Mouse (Mus musculus) embryonic facial prominence, embryonic 12.5 days (tissue): ENCODE results near the gene Aamdc. TPM values are rescaled to one million over a fixed set of nuclear protein-coding genes. Genes with fewer than 3 reads are reported as not detected.
A peak's percentile ranks its signal among the peaks of the same experiment; 100 is the strongest.

ENCODE experiments used
- ATAC-seq: fragments of 200-750 bp; cut with Nextera tagmentation; 2 replicates; pipeline ENCODE4 v1.8.0; 2017; ENCODE audit not compliant: insufficient number of reproducible peaks, insufficient read depth, low FRiP score, low TSS enrichment
- H3K27ac ChIP-seq: fragments of 300-500 bp; sonication (generic); 2 replicates; pipeline ENCODE4 v1.5.1; 2016; ENCODE audit warnings: mild to moderate bottlenecking
- H3K27me3 ChIP-seq: fragments of 300-500 bp; sonication (generic); 2 replicates; pipeline ENCODE4 v1.6.1; 2016; ENCODE audit warnings: mild to moderate bottlenecking, moderate library complexity
- H3K36me3 ChIP-seq: fragments of 300-500 bp; sonication (generic); 2 replicates; pipeline ENCODE4 v1.6.1; 2016; ENCODE audit warnings: mild to moderate bottlenecking
- H3K4me1 ChIP-seq: fragments of 300-500 bp; sonication (generic); 2 replicates; pipeline ENCODE4 v1.6.1; 2016
- H3K4me2 ChIP-seq: fragments of 300-500 bp; sonication (generic); replicated peaks from 2 replicates; pipeline ENCODE4 v1.6.1; 2016; ENCODE audit warnings: mild to moderate bottlenecking, moderate library complexity
- H3K4me3 ChIP-seq: fragments of 300-500 bp; sonication (generic); 2 replicates; pipeline ENCODE4 v1.5.1; 2016; ENCODE audit warnings: mild to moderate bottlenecking
- H3K9ac ChIP-seq: fragments of 300-500 bp; sonication (generic); 2 replicates; pipeline ENCODE4 v1.6.1; 2016; ENCODE audit warnings: mild to moderate bottlenecking, moderate library complexity
- H3K9me3 ChIP-seq: fragments of 300-500 bp; sonication (generic); 2 replicates; pipeline ENCODE4 v1.6.1; 2016; ENCODE audit warnings: mild to moderate bottlenecking, moderate library complexity
- WGBS: fragments of 180-500 bp; shearing (Covaris S2); methylation state at CpG from one replicate; pipeline ENCODE4 v1.1.7; 2016; 5-methylcytosine and 5-hydroxymethylcytosine counted together
- polyA plus RNA-seq: library from polyadenylated mRNA; unstranded; fragments of >200 nt; fragmentation: Nextera tagmentation; extraction: Ambion mirVana; gene quantifications from 2 replicates; pipeline ENCODE4 v1.2.1, GENCODE M21; 2016

Aamdc gene
- 54.7 and 59.5 TPM in 2 replicates for polyA plus RNA-seq

DNA sequence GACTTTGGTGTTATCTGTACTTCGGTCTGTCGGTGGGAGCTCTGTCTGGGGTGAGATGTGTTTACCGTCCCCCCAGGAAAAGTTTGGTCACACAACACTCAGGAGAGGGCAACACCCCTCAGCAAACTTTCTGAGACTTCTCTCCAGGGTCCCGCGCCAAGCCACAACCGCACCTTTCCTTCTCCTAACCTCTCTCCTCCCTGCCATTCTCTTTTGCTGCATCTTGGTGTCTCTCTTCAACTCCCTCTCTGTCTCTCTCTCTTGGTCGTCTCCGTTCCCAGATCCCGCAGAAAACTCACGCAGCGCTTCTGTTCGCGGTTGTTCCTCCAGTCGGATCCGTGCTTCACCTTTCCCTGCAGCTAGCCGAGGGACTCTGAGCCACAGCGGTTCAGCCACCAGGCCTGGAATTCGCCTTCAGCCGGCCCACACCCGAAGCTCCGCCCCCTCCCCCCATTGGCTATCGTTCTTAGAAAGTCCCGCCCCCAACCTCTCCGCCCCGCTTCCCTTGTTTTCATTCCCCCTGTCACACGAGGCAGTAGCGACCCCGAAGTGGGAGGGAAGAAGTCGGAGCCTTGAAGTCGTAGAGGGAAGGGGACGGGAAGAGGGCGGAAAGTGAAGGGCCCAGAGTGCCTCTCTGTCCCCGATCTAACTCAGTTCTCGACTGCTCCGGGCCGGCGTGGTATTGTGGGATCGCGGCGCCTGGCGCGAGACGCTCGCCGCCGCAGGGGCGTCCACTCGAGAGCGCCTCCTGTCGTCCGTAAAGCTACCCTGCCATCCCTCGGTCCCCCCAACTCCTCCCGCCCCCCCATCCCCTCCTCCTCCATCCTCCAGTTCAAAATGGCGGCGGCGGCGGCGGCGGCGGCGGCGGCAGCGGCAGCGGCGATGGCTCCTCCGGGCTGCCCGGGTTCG, at the start of gene Aamdc, which contains the start of gene Rsf1:
Aamdc (minus strand) TSS at position 431 of the 909 bp plus-strand sequence.
Rsf1 (plus strand) TSS at position 823 of the 909 bp plus-strand sequence.
- Histone ChIP-seq H3K4me2 (peak within 1 kb of the TSS; percentile 82), H3K9me3 (no peaks in the 10 kb centered on the region), H3K4me3 (peak within 1 kb of the TSS; percentile 63), H3K36me3 (peaks cover under 1% of the 10 kb centered on the region; the same call in 1 of the 2 replicates), H3K9ac (peak within 1 kb of the TSS; percentile 94), H3K27ac (peak within 1 kb of the TSS; percentile 94), H3K27me3 (no peaks in the 10 kb centered on the region), H3K4me1 (peaks cover 3% of the 10 kb centered on the region; the same call in 1 of the 2 replicates)
- ATAC-seq: peak; percentile 98
- WGBS: under 1% methylated on average over 56 of the region's 68 CpGs

DNA sequence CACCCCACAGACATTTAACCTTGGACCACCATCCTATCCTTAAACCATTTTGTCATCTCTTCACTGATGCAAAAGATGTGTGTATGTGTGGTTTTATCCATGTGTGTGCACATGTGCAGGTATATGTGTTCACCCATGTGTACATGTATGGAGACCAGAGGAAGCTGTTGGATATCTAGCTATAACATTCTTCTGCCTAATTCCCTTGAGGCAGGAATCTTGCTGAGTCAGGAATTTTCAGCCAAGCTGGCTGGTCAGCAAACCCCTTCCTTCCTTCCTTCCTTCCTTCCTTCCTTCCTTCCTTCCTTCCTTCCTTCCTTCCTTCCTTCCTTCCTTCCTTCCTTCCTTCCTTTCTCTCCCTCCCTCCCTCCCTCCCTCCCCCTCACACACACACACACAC, 44.1 kb upstream of the Aamdc start:
- no peak for ATAC-seq
- no peak overlapping the region for H3K4me3 ChIP-seq

DNA sequence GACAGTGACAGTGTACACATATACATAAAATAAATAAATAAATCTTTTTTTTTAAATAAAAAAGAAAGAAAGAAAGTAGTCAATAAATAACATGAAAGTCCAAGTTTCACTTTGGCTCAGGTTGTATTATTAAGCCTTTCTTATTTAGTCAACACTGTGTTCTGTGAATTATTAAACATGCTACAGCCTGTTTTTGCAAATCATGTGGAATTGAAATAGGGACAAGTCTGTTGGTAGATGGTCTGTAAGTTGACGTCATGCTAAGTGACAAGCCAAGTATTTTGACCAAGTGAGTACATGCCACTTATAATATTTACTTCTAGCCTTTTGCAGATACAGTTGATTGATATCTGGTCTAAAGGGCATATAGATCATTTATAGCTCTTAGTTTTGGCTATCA, 43.4 kb upstream of the Aamdc start:
- ATAC-seq: no peak
- H3K36me3 ChIP-seq: peaks cover 3% of the 10 kb centered on the region; the same call in 1 of the 2 replicates
- no peaks in the 10 kb centered on the region for H3K27me3 ChIP-seq
- 83% methylated on average over 1 of the region's 1 CpGs for WGBS
- no peak overlapping the region for H3K4me3 ChIP-seq
- no peaks in the 10 kb centered on the region for H3K9me3 ChIP-seq
- H3K4me2 ChIP-seq: no peak overlapping the region
- H3K4me1 ChIP-seq: no peaks in the 10 kb centered on the region
- H3K9ac ChIP-seq: no peak overlapping the region
- no peak overlapping the region for H3K27ac ChIP-seq

More for the DNA sequence above, 44.1 kb upstream of the Aamdc start:
- no peak overlapping the region for H3K9ac ChIP-seq
- no peak overlapping the region for H3K27ac ChIP-seq
- no peaks in the 10 kb centered on the region for H3K9me3 ChIP-seq
- H3K27me3 ChIP-seq: no peaks in the 10 kb centered on the region
- H3K36me3 ChIP-seq: no peaks in the 10 kb centered on the region
- no peak overlapping the region for H3K4me2 ChIP-seq
- H3K4me1 ChIP-seq: no peaks in the 10 kb centered on the region

DNA sequence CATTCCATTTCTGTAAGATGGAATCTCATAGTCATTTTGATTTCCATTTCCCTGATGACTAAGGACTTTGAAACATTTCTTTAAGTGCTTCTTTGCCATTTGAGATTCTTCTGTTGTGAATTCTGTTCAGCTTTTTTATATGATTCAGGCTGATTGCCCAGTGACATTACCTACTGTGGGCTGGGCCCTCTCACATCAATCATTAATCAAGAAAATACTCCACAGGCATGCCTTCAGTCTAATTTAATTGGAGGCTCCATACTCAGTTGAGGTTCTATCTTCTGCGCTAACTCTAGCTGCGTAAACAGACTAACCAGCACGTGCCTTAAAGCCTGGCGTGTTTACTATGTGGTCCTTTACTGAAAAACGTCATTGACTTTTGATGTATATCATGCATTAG, 42.0 kb upstream of the Aamdc start:
- Histone ChIP-seq H3K4me1 (no peaks in the 10 kb centered on the region), H3K9ac (no peak overlapping the region), H3K9me3 (no peaks in the 10 kb centered on the region), H3K36me3 (peaks cover 6% of the 10 kb centered on the region; the same call in 1 of the 2 replicates), H3K4me2 (no peak overlapping the region), H3K4me3 (no peak overlapping the region), H3K27ac (no peak overlapping the region), H3K27me3 (no peaks in the 10 kb centered on the region)
- WGBS: 94% methylated on average over 5 of the region's 5 CpGs
- ATAC-seq: no peak

DNA sequence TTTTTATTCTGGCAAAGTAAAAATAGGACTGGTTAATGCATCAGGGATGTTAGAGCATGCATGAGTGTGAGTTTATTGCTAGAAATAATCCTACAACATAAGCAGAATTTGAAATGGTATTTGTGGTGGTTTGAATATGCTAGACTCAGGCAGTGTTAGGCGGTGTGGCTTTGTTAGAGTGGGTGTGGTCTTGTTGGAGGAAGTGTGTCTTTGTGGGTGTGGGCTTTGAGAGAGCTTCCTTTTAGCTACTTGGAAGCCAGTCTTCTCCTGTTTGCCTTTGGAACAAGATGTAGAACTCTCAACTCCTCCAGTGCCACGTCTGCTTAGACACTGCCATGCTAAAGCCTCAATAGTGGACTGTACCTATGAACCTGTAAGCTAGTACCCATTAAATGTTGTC, 19.3 kb upstream of the Aamdc start:
- Histone ChIP-seq H3K9me3 (no peaks in the 10 kb centered on the region), H3K27ac (no peak overlapping the region), H3K4me3 (no peak overlapping the region), H3K4me1 (no peaks in the 10 kb centered on the region), H3K27me3 (no peaks in the 10 kb centered on the region), H3K9ac (no peak overlapping the region), H3K36me3 (no peaks in the 10 kb centered on the region), H3K4me2 (no peak overlapping the region)
- ATAC-seq: no peak
- 94% methylated on average over 2 of the region's 2 CpGs for WGBS

DNA sequence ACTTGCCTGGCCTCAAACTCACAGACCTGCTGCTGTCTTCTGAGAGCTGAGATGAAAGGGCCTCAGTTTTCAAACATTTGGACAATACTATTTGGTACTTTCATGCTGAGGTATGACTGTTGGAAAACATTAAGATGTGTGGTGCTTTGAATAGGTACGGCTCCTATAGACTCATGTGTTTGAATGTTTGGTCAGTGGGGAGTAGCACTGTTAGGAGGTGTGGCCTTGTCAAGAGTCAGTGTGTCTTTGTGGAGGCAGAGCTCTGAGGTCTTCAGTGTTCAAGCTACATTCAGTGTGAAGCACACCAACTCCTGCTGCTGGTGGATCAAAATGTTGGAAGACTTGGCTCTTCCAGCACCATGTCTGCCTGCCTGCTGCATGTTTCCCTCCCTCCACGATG, 14.2 kb upstream of the Aamdc start:
- 86% methylated on average over 2 of the region's 2 CpGs for WGBS

DNA sequence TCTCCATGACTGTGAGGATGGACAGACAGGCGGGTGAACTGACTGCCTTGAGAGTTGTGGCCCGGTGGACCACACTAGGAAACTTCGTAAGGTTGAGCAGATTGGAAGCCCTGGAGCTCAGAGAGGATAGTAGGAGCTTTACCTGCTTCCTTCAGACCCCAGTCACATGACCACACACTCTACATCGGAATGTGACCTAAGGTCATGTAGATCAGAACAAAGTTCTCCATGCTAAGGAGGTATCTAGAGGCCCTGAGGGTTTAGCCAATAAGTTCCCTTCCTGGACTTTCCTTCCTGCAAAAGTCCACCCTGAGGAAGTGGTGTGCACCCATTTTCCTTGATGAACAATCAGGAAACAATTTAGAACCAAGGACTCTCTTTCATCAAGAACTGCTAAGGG, 13.1 kb upstream of the Aamdc start:
- H3K27me3 ChIP-seq: no peaks in the 10 kb centered on the region
- H3K4me3 ChIP-seq: no peak overlapping the region
- peaks cover 14% of the 10 kb centered on the region; the same call in 1 of the 2 replicates for H3K4me1 ChIP-seq
- no peak overlapping the region for H3K27ac ChIP-seq
- no peak overlapping the region for H3K9ac ChIP-seq
- no peaks in the 10 kb centered on the region for H3K9me3 ChIP-seq
- no peak overlapping the region for H3K4me2 ChIP-seq
- H3K36me3 ChIP-seq: 0 out of 2 replicates have a peak, but pooled peaks cover 6% of the 10 kb centered on the region
- 91% methylated on average over 4 of the region's 4 CpGs for WGBS
- ATAC-seq: no peak

More for the DNA sequence above, 14.2 kb upstream of the Aamdc start:
- no peak for ATAC-seq
- H3K27ac ChIP-seq: no peak overlapping the region
- no peaks in the 10 kb centered on the region for H3K9me3 ChIP-seq
- H3K9ac ChIP-seq: no peak overlapping the region
- H3K4me1 ChIP-seq: peaks cover 14% of the 10 kb centered on the region; the same call in 1 of the 2 replicates
- 0 out of 2 replicates have a peak, but pooled peaks cover 6% of the 10 kb centered on the region for H3K36me3 ChIP-seq
- no peaks in the 10 kb centered on the region for H3K27me3 ChIP-seq
- no peak overlapping the region for H3K4me3 ChIP-seq
- no peak overlapping the region for H3K4me2 ChIP-seq

DNA sequence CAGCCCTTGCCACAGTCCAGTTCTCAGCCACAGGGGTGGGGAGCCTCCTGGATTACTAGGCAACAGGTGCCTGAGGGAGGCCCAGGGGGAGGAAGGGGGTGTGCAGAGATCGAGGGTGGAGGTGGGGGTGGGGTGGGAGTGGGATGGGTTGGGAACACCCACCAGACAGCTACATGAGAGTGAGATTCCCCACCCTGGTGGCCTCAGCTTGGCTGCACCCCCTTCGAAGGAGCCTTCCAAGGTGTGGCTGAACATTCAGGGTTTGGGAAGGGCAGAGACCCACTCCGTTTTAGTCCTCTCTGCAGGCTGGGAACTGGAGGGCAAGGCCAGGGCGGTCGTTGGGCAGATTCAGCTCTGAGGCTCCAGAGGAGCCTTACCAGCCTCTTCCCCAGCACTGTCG, 12.0 kb upstream of the Aamdc start:
- 83% methylated on average over 6 of the region's 6 CpGs for WGBS
- Histone ChIP-seq H3K27me3 (no peaks in the 10 kb centered on the region), H3K9ac (no peak overlapping the region), H3K4me3 (no peak overlapping the region), H3K4me2 (no peak overlapping the region), H3K4me1 (peaks cover 14% of the 10 kb centered on the region; the same call in 1 of the 2 replicates), H3K36me3 (0 out of 2 replicates have a peak, but pooled peaks cover 6% of the 10 kb centered on the region), H3K9me3 (no peaks in the 10 kb centered on the region), H3K27ac (no peak overlapping the region)
- no peak for ATAC-seq

DNA sequence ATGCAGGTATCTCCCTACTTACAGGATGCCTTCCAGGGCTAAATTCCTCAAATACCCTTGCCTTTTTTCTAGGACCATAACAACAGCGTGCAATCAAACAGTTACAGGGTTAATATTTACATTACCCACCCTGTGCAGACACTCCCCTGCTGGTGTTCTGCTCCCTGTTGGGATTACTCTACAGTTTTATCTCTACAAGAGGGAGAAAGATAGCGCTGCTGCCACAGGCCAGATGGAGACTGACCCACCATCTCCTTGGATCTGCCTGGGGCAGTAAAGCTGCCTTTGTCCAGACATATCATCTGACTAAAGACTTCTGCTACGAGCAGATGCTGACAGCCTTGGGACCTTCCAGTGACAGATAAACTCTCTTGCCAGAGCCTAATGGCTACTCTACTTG, 11.2 kb upstream of the Aamdc start:
- H3K4me1 ChIP-seq: peaks cover 14% of the 10 kb centered on the region; the same call in 1 of the 2 replicates
- H3K27me3 ChIP-seq: no peaks in the 10 kb centered on the region
- no peak overlapping the region for H3K4me2 ChIP-seq
- H3K36me3 ChIP-seq: 0 out of 2 replicates have a peak, but pooled peaks cover 6% of the 10 kb centered on the region
- no peaks in the 10 kb centered on the region for H3K9me3 ChIP-seq
- no peak overlapping the region for H3K4me3 ChIP-seq
- no peak overlapping the region for H3K27ac ChIP-seq
- 0 out of 2 replicates have a peak, but pooled peaks have one; percentile 15 for ATAC-seq
- 39% methylated on average over 3 of the region's 3 CpGs for WGBS
- H3K9ac ChIP-seq: no peak overlapping the region

DNA sequence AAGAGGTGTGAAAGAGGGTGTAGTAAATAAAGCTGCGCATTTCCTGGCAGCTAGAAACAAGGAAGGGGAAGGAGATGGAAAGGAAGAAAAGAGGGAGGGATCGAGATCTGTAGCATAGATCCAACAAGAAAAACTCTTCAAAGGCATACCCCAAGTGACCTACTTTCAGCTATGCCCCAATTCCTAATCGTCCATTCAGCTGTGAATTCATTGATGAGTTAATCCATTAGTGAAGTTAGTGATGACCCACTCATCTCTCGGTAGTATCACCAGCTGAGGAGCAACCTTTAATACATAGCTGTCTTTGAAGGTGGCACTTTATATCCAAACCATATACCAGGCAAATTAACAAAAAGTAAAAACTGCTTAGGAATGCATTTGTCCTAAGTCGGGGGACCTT, 9.2 kb upstream of the Aamdc start:
- H3K36me3 ChIP-seq: 0 out of 2 replicates have a peak, but pooled peaks cover 6% of the 10 kb centered on the region
- 79% methylated on average over 5 of the region's 5 CpGs for WGBS
- H3K27me3 ChIP-seq: no peaks in the 10 kb centered on the region
- no peak overlapping the region for H3K4me2 ChIP-seq
- no peak overlapping the region for H3K4me3 ChIP-seq
- H3K9ac ChIP-seq: no peak overlapping the region
- no peaks in the 10 kb centered on the region for H3K9me3 ChIP-seq
- peaks cover 14% of the 10 kb centered on the region; the same call in 1 of the 2 replicates for H3K4me1 ChIP-seq
- no peak overlapping the region for H3K27ac ChIP-seq
- ATAC-seq: no peak

DNA sequence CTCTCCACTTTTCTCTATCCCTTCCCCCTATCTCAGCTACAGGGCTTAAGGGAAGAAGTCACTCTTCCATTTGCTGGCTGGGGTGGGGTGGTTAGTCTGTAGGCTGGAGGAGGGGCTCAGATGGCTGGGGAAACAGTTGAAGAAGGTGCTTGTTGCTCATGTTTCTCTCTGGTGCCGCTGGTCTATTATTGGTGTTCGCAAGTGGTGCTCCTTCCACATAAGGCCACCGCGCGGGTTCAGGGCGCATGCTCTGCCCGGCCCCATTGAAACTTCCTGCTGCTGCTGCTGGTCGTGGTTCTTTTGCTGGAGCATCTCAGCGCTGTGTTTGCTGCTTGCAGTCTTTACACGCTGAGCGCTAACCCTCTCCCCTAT, 1.5 kb upstream of the Aamdc start:
- Histone ChIP-seq H3K4me3 (peak overlapping the region; percentile 63), H3K9me3 (no peaks in the 10 kb centered on the region), H3K27ac (peak overlapping the region; percentile 94), H3K36me3 (no peaks in the 10 kb centered on the region), H3K9ac (peak overlapping the region; percentile 94), H3K27me3 (no peaks in the 10 kb centered on the region), H3K4me1 (peaks cover 3% of the 10 kb centered on the region; the same call in 1 of the 2 replicates), H3K4me2 (peak overlapping the region; percentile 82)
- ATAC-seq: peak; percentile 53
- WGBS: under 1% methylated on average over 11 of the region's 11 CpGs
